Mouse (Mus musculus): ENCODE data around the gene Cyp2ab1. TPM values are rescaled to one million over a fixed set of nuclear protein-coding genes. Genes with fewer than 3 reads are reported as not detected.

The Cyp2ab1 gene
- total and polyA plus RNA-seq, 3 experiments: 0.68 to 1.0 (median 0.90) TPM

GRCm38 (mm10) chr16:20265089-20265488 is 60.1 kb downstream of the Cyp2ab1 start:
- Histone ChIP-seq H3K27ac (no peak overlapping the region), H3K9ac (ENCODE audit: low read depth, low read length) (no peak overlapping the region)
- TF ChIP-seq CTCF (IDR thresholded peaks at IDR 0.05) (no peak), EP300 (IDR thresholded peaks at IDR 0.05; ENCODE audit: insufficient read depth, low read depth, low read length) (no peak), POLR2A (IDR thresholded peaks at IDR 0.05; ENCODE audit: insufficient read depth, low read depth, low read length) (no peak)

More at GRCm38 (mm10) chr16:20265089-20265488, 60.1 kb downstream of the Cyp2ab1 start:
- Histone ChIP-seq H3K79me2 (replicated peaks; ENCODE audit: control insufficient read depth, insufficient read depth, low read length) (no peaks in the 10 kb centered on the region), H3K4me3 (no peak overlapping the region), H3K4me1 (ENCODE audit: control insufficient read depth, insufficient read depth, low read length) (no peaks in the 10 kb centered on the region), H3K36me3 (ENCODE audit: control insufficient read depth, insufficient read depth, low read length) (no peaks in the 10 kb centered on the region), H3K27me3 (ENCODE audit: control insufficient read depth, insufficient read depth, low read length) (no peaks in the 10 kb centered on the region)
- intact Hi-C loops (cut with DNase I): no loop called here
- WGBS: 58% methylated on average over 7 of the region's 7 CpGs
- no peak for DNase-seq

Other genes with a start within 250 kb of the Cyp2ab1 start
- 100 to 1,000 TPM; 256 to 323 TPM for gene Klhl24, start 227.9 kb downstream of the Cyp2ab1 start, total RNA-seq (2021)
- gene Klhl24, start 227.9 kb downstream of the Cyp2ab1 start, polyA plus RNA-seq (2012; rRNA removed): 43.7 and 107 TPM in 2 replicates
- gene Yeats2, start 184.3 kb downstream of the Cyp2ab1 start, total RNA-seq (2021): 1 to 10 TPM; 7.7 to 8.7 TPM
- 7.2 and 15.4 TPM in 2 replicates for gene Yeats2, start 184.3 kb downstream of the Cyp2ab1 start, polyA plus RNA-seq (2012; rRNA removed)
- gene Map6d1, start 84.0 kb downstream of the Cyp2ab1 start, total RNA-seq (2021): 1 to 10 TPM; 1.0 to 1.6 TPM
- 0.23 and 0.67 TPM in 2 replicates for gene Map6d1, start 84.0 kb downstream of the Cyp2ab1 start, polyA plus RNA-seq (2012; rRNA removed)
- gene Parl, start 23.0 kb downstream of the Cyp2ab1 start, total RNA-seq (2021): 10 to 100 TPM; 86.6 to 91.0 TPM
- 48.7 and 69.0 TPM in 2 replicates for gene Parl, start 23.0 kb downstream of the Cyp2ab1 start, polyA plus RNA-seq (2012; rRNA removed)
- 10 to 100 TPM; 22.6 to 25.6 TPM for gene Abcc5, start 101.0 kb upstream of the Cyp2ab1 start, total RNA-seq (2021)
- gene Abcc5, start 101.0 kb upstream of the Cyp2ab1 start, polyA plus RNA-seq (2012; rRNA removed): 61.4 and 95.6 TPM in 2 replicates
- gene Eif2b5, start 173.4 kb upstream of the Cyp2ab1 start, total RNA-seq (2021): 10 to 100 TPM; 49.9 to 60.1 TPM
- 26.0 and 40.5 TPM in 2 replicates for gene Eif2b5, start 173.4 kb upstream of the Cyp2ab1 start, polyA plus RNA-seq (2012; rRNA removed)
- 10 to 100 TPM; 46.0 to 49.7 TPM for gene Dvl3, start 191.6 kb upstream of the Cyp2ab1 start, total RNA-seq (2021)
- gene Dvl3, start 191.6 kb upstream of the Cyp2ab1 start, polyA plus RNA-seq (2012; rRNA removed): 28.7 and 32.9 TPM in 2 replicates
- 100 to 1,000 TPM; 195 to 211 TPM for gene Ap2m1, start 210.1 kb upstream of the Cyp2ab1 start, total RNA-seq (2021)
- 307 and 322 TPM in 2 replicates for gene Ap2m1, start 210.1 kb upstream of the Cyp2ab1 start, polyA plus RNA-seq (2012; rRNA removed)
- gene Abcf3, start 223.2 kb upstream of the Cyp2ab1 start, total RNA-seq (2021): 10 to 100 TPM; 72.9 to 74.4 TPM
- gene Abcf3, start 223.2 kb upstream of the Cyp2ab1 start, polyA plus RNA-seq (2012; rRNA removed): 36.0 and 52.5 TPM in 2 replicates

Measured in heart, adult 2 months (tissue).